Mouse (Mus musculus) thymus, adult 2 months (tissue): ENCODE data around the gene Gabrg1. TPM values are rescaled to one million over a fixed set of nuclear protein-coding genes. Genes with fewer than 3 reads are reported as not detected.

ENCODE experiments used
- DNase-seq: peaks from one replicate; pipeline ENCODE4 v3.0.0; 2021
- H3K27ac ChIP-seq: fragments of 200-500 bp; 2 replicates; pipeline ENCODE4 v1.5.1; 2012; ENCODE audit warnings: low read length, control low read depth; ENCODE audit not compliant: control insufficient read depth, insufficient read depth
- H3K27me3 ChIP-seq: fragments of 200-500 bp; 2 replicates; pipeline ENCODE4 v1.6.1; 2012; ENCODE audit warnings: mild to moderate bottlenecking, low read length, moderate library complexity, mixed read lengths; ENCODE audit not compliant: control insufficient read depth, insufficient read depth
- H3K36me3 ChIP-seq: fragments of 200-500 bp; 2 replicates; pipeline ENCODE4 v1.6.1; 2012; ENCODE audit warnings: mild to moderate bottlenecking, low read length, moderate library complexity; ENCODE audit not compliant: control insufficient read depth, insufficient read depth
- H3K4me1 ChIP-seq: fragments of 200-500 bp; replicated peaks from 2 replicates; pipeline ENCODE4 v1.6.1; 2012; ENCODE audit warnings: low read length; ENCODE audit not compliant: control insufficient read depth, insufficient read depth
- H3K4me3 ChIP-seq: fragments of 200-500 bp; 2 replicates; pipeline ENCODE4 v1.5.1; 2012; ENCODE audit warnings: mild to moderate bottlenecking, low read length, control low read depth, moderate library complexity; ENCODE audit not compliant: control insufficient read depth, insufficient read depth
- CTCF ChIP-seq: fragments of 200-500 bp; IDR thresholded peaks from 2 replicates; pipeline ENCODE4 v1.5.1; 2012; ENCODE audit warnings: mild to moderate bottlenecking, control low read depth, low read length, moderate library complexity, borderline replicate concordance; ENCODE audit not compliant: control insufficient read depth, poor library complexity, insufficient read depth; ENCODE audit errors: extremely low read depth
- POLR2A ChIP-seq: fragments of 200-500 bp; IDR thresholded peaks from 2 replicates; pipeline ENCODE4 v1.6.1; 2012; ENCODE audit warnings: mild to moderate bottlenecking, low read length, control low read depth, moderate library complexity; ENCODE audit not compliant: control insufficient read depth, poor library complexity, insufficient read depth; ENCODE audit errors: extremely low read depth
- WGBS: fragments of 180-500 bp; shearing (Covaris S2); methylation state at CpG from one replicate; pipeline ENCODE4 v1.1.7; 2018; 5-methylcytosine and 5-hydroxymethylcytosine counted together
- polyA plus RNA-seq: library from polyadenylated mRNA; depleted of rRNA; stranded (reverse); fragments of >200 nt; gene quantifications from 2 replicates; pipeline ENCODE4 v1.2.3, GENCODE M21; 2012; rRNA removed

The Gabrg1 gene
- polyA plus RNA-seq: not detected in 2 replicates

GRCm38 (mm10) chr5:70842192-70843095 lies at the start of gene Gabrg1:
TSS of gene Gabrg1 (minus strand) at chr5:70842617.
- Histone ChIP-seq H3K36me3 (no peaks in the 10 kb centered on the region), H3K27ac (no peak within 1 kb of the TSS), H3K4me1 (no peaks in the 10 kb centered on the region), H3K27me3 (no peaks in the 10 kb centered on the region), H3K4me3 (no peak within 1 kb of the TSS)
- 11% methylated on average over 19 of the region's 19 CpGs for WGBS
- TF ChIP-seq POLR2A (no peak), CTCF (no peak)
- no peak for DNase-seq

GRCm38 (mm10) chr5:70884026-70884425 lies 41.6 kb upstream of the Gabrg1 start:
- H3K27me3 ChIP-seq: no peaks in the 10 kb centered on the region
- no peak for TF ChIP-seq POLR2A
- H3K27ac ChIP-seq: no peak overlapping the region
- 74% methylated on average over 3 of the region's 3 CpGs for WGBS
- no peak for DNase-seq
- no peaks in the 10 kb centered on the region for H3K36me3 ChIP-seq
- no peaks in the 10 kb centered on the region for H3K4me1 ChIP-seq
- H3K4me3 ChIP-seq: no peak overlapping the region

DNA sequence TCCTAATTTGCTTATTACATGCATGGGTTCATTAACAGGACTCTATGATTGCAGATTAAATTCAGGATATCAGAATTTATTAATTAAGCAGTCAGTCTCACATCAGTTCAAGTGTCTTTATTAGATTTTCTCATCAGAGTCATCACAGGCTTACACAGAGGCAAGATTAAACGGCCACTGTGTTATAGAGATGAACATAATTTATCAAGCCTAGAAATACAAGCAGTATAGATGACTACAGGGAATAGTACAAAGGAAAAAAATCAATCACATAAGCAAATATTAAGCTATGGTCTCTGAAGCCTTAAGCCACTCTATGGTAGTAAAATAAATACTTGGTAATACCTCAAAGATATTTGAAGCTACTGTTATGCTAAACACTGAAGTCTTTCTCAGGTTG lies 27.7 kb upstream of the Gabrg1 start:
- no peak overlapping the region for H3K4me3 ChIP-seq
- no peaks in the 10 kb centered on the region for H3K36me3 ChIP-seq
- H3K27ac ChIP-seq: no peak overlapping the region
- no peaks in the 10 kb centered on the region for H3K4me1 ChIP-seq
- no peak for TF ChIP-seq CTCF
- TF ChIP-seq POLR2A: no peak
- H3K27me3 ChIP-seq: no peaks in the 10 kb centered on the region
- whole genome bisulfite sequencing: 86% methylated on average over 1 of the region's 1 CpGs
- DNase-seq: no peak

- H3K4me1 ChIP-seq: no peaks in the 10 kb centered on the region
- no peak for DNase-seq
- no peaks in the 10 kb centered on the region for H3K36me3 ChIP-seq
- no peak overlapping the region for H3K4me3 ChIP-seq
- no peak for TF ChIP-seq CTCF
- no peak for TF ChIP-seq POLR2A
- no peak overlapping the region for H3K27ac ChIP-seq
- 28% methylated on average over 11 of the region's 11 CpGs for WGBS
- no peaks in the 10 kb centered on the region for H3K27me3 ChIP-seq
Observed at GRCm38 (mm10) chr5:70843096-70843734, 798 bp upstream of the Gabrg1 start.

DNA sequence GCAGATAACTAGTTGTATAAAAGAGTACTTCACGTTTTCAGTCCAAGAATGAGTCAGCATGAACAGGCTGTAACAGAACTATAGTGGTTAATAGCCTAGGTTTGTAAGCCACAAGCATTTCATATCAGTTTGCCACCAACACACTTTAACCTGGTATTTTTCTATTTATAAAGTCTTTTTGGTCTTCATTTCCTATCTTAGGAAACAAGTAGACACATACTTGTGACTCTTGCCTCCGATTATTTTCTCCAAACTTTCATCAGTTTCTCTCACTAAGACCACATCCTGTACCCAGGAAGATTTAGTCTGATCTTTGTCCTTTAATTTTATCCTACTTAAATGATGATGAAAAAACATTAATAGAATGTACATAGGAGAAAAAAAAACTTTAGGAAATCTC lies 23.7 kb downstream of the Gabrg1 start:
- Histone ChIP-seq H3K36me3 (no peaks in the 10 kb centered on the region), H3K27ac (no peak overlapping the region), H3K27me3 (no peaks in the 10 kb centered on the region), H3K4me3 (no peak overlapping the region), H3K4me1 (no peaks in the 10 kb centered on the region)
- WGBS: 78% methylated on average over 2 of the region's 2 CpGs
- DNase-seq: no peak
- TF ChIP-seq POLR2A: no peak
- no peak for TF ChIP-seq CTCF

DNA sequence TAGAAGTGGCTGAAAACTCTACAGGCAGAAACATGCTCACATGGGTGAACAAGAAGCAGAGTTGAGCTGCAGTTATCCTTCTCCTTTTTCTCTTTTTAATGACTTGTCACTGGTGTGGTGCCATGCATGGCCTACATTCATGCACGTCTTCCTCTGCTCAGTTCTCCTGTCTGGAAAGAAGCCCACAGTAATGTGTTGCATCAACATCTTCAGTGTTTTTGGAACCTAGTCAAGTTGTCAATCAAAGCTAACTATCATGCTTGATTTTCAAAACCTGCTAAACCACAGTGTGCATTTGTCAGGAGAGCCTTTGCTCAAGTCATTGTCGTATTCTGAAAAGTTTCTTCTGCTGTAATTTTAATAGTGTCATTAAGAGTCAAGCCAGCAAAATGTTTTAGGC lies 106.3 kb downstream of the Gabrg1 start:
- DNase-seq: no peak
- Histone ChIP-seq H3K36me3 (no peaks in the 10 kb centered on the region), H3K4me3 (no peak overlapping the region), H3K27me3 (no peaks in the 10 kb centered on the region), H3K4me1 (no peaks in the 10 kb centered on the region), H3K27ac (no peak overlapping the region)
- TF ChIP-seq POLR2A (no peak), CTCF (no peak)
- WGBS: 88% methylated on average over 2 of the region's 2 CpGs
